Mouse (Mus musculus) embryo, embryonic 10 days (tissue): ENCODE results near the gene Gm21887.
"Not testable (repeated sequence)": the region's sequence is repeated elsewhere in the genome, so short reads cannot be mapped to it uniquely, and the experiment has no call there.

ENCODE experiments used
- DNase-seq: peaks from one replicate; pipeline ENCODE4 v3.0.0-alpha.2; 2015; ENCODE audit warnings: low spot score

Gene Gm21887

GRCm38 (mm10) chrX:169983401-169984165, 25.9 kb upstream of the Gm21887 start:
- DNase-seq, result not testable (repeated sequence)

- DNase-seq, result not testable (repeated sequence)
Observed at GRCm38 (mm10) chrX:169984331-169984730, 25.1 kb upstream of the Gm21887 start.

DNA sequence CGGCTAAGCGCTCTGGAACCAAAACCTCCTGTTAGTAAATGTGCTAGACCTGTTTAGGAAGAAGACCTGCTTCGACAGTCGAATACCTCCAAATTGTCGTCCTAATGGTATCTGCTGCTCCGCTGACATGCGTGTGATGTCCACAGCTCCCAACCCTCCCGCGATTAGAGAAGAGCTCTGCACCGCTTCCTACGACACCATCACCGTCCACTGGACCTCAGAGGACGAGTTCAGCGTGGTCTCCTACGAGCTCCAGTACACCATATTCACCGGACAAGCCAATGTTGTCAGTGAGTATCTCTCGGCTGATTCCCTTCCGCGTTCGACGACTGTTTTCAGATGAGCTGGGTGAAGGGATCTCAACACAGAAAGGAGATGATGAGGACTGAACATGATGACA, 24.6 kb upstream of the Gm21887 start:
- peak; percentile 48 for DNase-seq

- peak; percentile 21 for DNase-seq
Observed at GRCm38 (mm10) chrX:169985796-169986195, 23.7 kb upstream of the Gm21887 start.

- DNase-seq, result peak; percentile 45
Observed at GRCm38 (mm10) chrX:169986519-169987367, 22.7 kb upstream of the Gm21887 start.

DNA sequence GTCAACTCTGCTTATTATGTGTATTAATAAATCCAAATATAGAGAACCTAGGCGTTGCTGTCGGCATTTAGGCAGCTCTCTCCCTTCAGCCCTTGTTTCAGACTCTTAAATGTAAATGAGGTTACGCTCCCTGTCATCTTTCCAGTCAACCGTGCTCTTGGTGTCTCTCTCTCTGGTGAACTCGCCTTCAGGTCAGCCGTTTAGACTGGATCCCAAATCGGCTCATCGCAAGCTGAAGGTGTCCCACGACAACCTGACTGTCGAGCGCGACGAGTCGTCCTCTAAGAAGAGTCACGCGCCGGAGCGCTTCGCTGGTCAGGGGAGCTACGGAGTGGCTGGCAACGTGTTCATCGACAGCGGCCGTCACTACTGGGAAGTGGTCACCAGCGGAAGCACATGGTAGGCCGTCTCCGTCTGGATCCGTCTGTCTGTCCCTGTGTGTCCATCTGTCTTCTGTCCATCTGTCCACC, 22.1 kb upstream of the Gm21887 start:
- peak; percentile 60 for DNase-seq

GRCm38 (mm10) chrX:169988571-169989218, 20.8 kb upstream of the Gm21887 start:
- DNase-seq, result peak; percentile 44

- not testable (repeated sequence) for DNase-seq
Observed at GRCm38 (mm10) chrX:169989219-169989595, 20.3 kb upstream of the Gm21887 start.

- DNase-seq, result peak; percentile 30
Observed at GRCm38 (mm10) chrX:169989691-169990631, 19.5 kb upstream of the Gm21887 start.

GRCm38 (mm10) chrX:169991128-169991873, 18.2 kb upstream of the Gm21887 start:
- peak; percentile 9 for DNase-seq

DNA sequence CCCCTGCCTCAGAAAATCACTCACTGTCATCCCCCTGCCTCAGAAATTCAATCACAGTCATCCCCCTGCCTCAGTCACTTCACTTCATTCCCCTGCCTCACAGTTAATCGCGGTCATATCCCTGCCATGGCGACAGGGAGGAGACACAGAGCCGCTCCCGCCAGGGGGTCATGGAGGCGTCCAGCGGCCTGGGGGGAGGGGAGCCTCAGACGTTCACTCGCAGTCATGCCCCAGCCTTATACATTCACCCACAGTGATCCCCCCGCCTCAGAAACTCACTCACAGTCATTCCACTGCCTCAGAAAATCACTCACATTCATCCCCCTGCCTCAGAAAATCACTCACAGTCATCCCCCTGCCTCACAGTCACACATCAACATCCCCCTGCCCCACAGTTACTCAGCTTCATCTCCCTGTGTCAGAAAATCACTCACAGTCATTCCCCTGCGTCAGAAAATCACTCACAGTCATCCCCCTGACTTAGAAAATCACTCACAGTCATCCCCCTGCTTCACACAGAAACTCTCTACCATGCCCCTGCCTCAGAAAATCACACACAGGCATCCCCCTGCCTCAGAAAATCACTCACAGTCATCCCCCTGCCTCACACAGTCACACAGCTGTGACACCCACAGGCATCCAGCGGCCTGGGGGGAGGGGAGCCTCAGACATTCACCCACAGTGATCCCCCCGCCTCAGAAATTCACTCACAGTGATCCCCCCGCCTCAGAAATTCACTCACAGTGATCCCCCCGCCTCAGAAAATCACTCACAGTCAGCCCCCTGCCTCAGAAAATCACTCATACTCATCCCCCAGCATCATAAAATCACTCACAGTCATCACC, 17.2 kb upstream of the Gm21887 start:
- peak; percentile 25 for DNase-seq

GRCm38 (mm10) chrX:169992951-169993547, 16.4 kb upstream of the Gm21887 start:
- not testable (repeated sequence) for DNase-seq

GRCm38 (mm10) chrX:169994011-169994865, 15.2 kb upstream of the Gm21887 start:
- not testable (repeated sequence) for DNase-seq

GRCm38 (mm10) chrX:169994866-169995711, 14.4 kb upstream of the Gm21887 start:
- peak; percentile 14 for DNase-seq

- peak; percentile 2 for DNase-seq
Observed at GRCm38 (mm10) chrX:169995909-169996521, 13.4 kb upstream of the Gm21887 start.

- not testable (repeated sequence) for DNase-seq
Observed at GRCm38 (mm10) chrX:169996926-169997325, 12.5 kb upstream of the Gm21887 start.

DNA sequence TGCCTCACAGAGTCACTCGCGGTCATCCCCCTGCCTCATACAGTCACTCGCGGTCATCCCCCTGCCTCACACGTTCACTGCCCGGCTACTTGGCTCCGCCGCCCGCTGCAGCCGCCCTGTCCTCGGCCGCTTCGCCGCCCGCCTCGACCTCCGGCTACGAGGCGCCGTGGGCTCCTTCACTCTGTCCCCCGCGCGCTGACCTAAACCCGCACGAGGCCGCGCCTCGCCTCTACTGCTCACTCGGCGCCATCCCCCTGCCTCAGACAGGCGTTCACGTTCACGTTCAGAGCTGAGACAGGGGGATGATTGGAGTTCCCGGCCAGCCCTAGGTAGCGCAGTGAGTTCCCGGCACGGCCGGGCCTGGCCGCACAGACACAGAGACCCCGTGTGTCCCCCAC, 12.0 kb upstream of the Gm21887 start:
- DNase-seq, result not testable (repeated sequence)
